Mouse (Mus musculus): ENCODE measurements around the gene Hvcn1. TPM values are rescaled to one million over a fixed set of nuclear protein-coding genes. Genes with fewer than 3 reads are reported as not detected.

Gene Hvcn1
- polyA plus RNA-seq, 1 experiment from 2014 or later = 1.9 TPM

- no peaks in the 10 kb centered on the region for H3K27me3 ChIP-seq (replicated peaks)
- no peaks in the 10 kb centered on the region for H3K9me3 ChIP-seq
- H3K27ac ChIP-seq = no peak overlapping the region
- H3K36me3 ChIP-seq (replicated peaks) = no peaks in the 10 kb centered on the region
- H3K4me2 ChIP-seq = no peak overlapping the region
- no peak overlapping the region for H3K9ac ChIP-seq
- no peak for ATAC-seq (replicated peaks)
- H3K4me1 ChIP-seq = peaks cover 11% of the 10 kb centered on the region
- no peak overlapping the region for H3K4me3 ChIP-seq
- WGBS = 40% methylated on average over 19 of the region's 19 CpGs
Observed at GRCm38 (mm10) chr5:122280827-122281462, 74.3 kb downstream of the Hvcn1 start.

GRCm38 (mm10) chr5:122283828-122284182 is 77.2 kb downstream of the Hvcn1 start:
- no peaks in the 10 kb centered on the region for H3K9me3 ChIP-seq
- 27% methylated on average over 2 of the region's 2 CpGs for whole genome bisulfite sequencing
- H3K27me3 ChIP-seq (replicated peaks) = no peaks in the 10 kb centered on the region
- H3K27ac ChIP-seq = no peak overlapping the region
- peak overlapping the region; percentile 94 for H3K4me3 ChIP-seq
- H3K9ac ChIP-seq = no peak overlapping the region
- H3K36me3 ChIP-seq (replicated peaks) = no peaks in the 10 kb centered on the region
- no peak for ATAC-seq (replicated peaks)
- H3K4me2 ChIP-seq = no peak overlapping the region
- H3K4me1 ChIP-seq = peaks cover 28% of the 10 kb centered on the region

- H3K9ac ChIP-seq = peak within 1 kb of the TSS; percentile 85
- under 1% methylated on average over 101 of the region's 114 CpGs for WGBS
- H3K4me2 ChIP-seq = peak within 1 kb of the TSS; percentile 96
- no peaks in the 10 kb centered on the region for H3K36me3 ChIP-seq (replicated peaks)
- peak within 1 kb of the TSS; percentile 94 for H3K4me3 ChIP-seq
- peak within 1 kb of the TSS; percentile 92 for H3K27ac ChIP-seq
- no peaks in the 10 kb centered on the region for H3K9me3 ChIP-seq
- ATAC-seq (replicated peaks) = peak; percentile 97
- peaks cover 28% of the 10 kb centered on the region for H3K4me1 ChIP-seq
- no peaks in the 10 kb centered on the region for H3K27me3 ChIP-seq (replicated peaks)
Observed at GRCm38 (mm10) chr5:122284183-122285028, 77.8 kb downstream of the Hvcn1 start, which contains the start of gene Pptc7. Gene Pptc7 (plus strand): TSS chr5:122284365.

- Histone ChIP-seq H3K36me3 (replicated peaks) (no peaks in the 10 kb centered on the region), H3K4me1 (peaks cover 28% of the 10 kb centered on the region), H3K4me3 (peak overlapping the region; percentile 94), H3K9me3 (no peaks in the 10 kb centered on the region), H3K27ac (peak overlapping the region; percentile 92), H3K27me3 (replicated peaks) (no peaks in the 10 kb centered on the region), H3K9ac (peak overlapping the region; percentile 85), H3K4me2 (peak overlapping the region; percentile 96)
- 1% methylated on average over 34 of the region's 34 CpGs for WGBS
- no peak; the same call in 1 of the 2 replicates for ATAC-seq (replicated peaks)
Observed at GRCm38 (mm10) chr5:122285029-122285766, 78.6 kb downstream of the Hvcn1 start.

- Histone ChIP-seq H3K27ac (no peak overlapping the region), H3K4me2 (peak overlapping the region; percentile 96), H3K9me3 (no peaks in the 10 kb centered on the region), H3K9ac (peak overlapping the region; percentile 85; the same call in 1 of the 2 replicates), H3K36me3 (replicated peaks) (no peaks in the 10 kb centered on the region), H3K4me3 (peak overlapping the region; percentile 94), H3K4me1 (peaks cover 28% of the 10 kb centered on the region), H3K27me3 (replicated peaks) (no peaks in the 10 kb centered on the region)
- ATAC-seq (replicated peaks) = no peak
- 57% methylated on average over 7 of the region's 7 CpGs for WGBS
Observed at GRCm38 (mm10) chr5:122285767-122286150, 79.2 kb downstream of the Hvcn1 start.

GRCm38 (mm10) chr5:122286191-122286590 is 79.6 kb downstream of the Hvcn1 start:
- no peak overlapping the region for H3K9ac ChIP-seq
- no peak overlapping the region for H3K4me3 ChIP-seq
- H3K27ac ChIP-seq = no peak overlapping the region
- H3K4me2 ChIP-seq = peak overlapping the region; percentile 96
- 86% methylated on average over 10 of the region's 10 CpGs for WGBS
- no peaks in the 10 kb centered on the region for H3K36me3 ChIP-seq (replicated peaks)
- H3K4me1 ChIP-seq = peaks cover 28% of the 10 kb centered on the region
- no peak for ATAC-seq (replicated peaks)
- no peaks in the 10 kb centered on the region for H3K9me3 ChIP-seq
- H3K27me3 ChIP-seq (replicated peaks) = no peaks in the 10 kb centered on the region

- H3K4me2 ChIP-seq = no peak overlapping the region
- no peaks in the 10 kb centered on the region for H3K27me3 ChIP-seq (replicated peaks)
- no peak overlapping the region for H3K9ac ChIP-seq
- H3K36me3 ChIP-seq (replicated peaks) = no peaks in the 10 kb centered on the region
- peaks cover 33% of the 10 kb centered on the region for H3K4me1 ChIP-seq
- no peak for ATAC-seq (replicated peaks)
- WGBS = 92% methylated on average over 4 of the region's 4 CpGs
- H3K4me3 ChIP-seq = no peak overlapping the region
- H3K9me3 ChIP-seq = no peaks in the 10 kb centered on the region
- no peak overlapping the region for H3K27ac ChIP-seq
Observed at GRCm38 (mm10) chr5:122287026-122287425, 80.4 kb downstream of the Hvcn1 start.

GRCm38 (mm10) chr5:122288147-122288811 is 81.7 kb downstream of the Hvcn1 start:
- Histone ChIP-seq H3K4me2 (no peak overlapping the region), H3K27me3 (replicated peaks) (no peaks in the 10 kb centered on the region), H3K27ac (no peak overlapping the region), H3K4me3 (no peak overlapping the region), H3K4me1 (peaks cover 38% of the 10 kb centered on the region), H3K9me3 (no peaks in the 10 kb centered on the region), H3K36me3 (replicated peaks) (no peaks in the 10 kb centered on the region), H3K9ac (no peak overlapping the region)
- no peak for ATAC-seq (replicated peaks)
- 94% methylated on average over 4 of the region's 4 CpGs for whole genome bisulfite sequencing

- 60% methylated on average over 6 of the region's 6 CpGs for WGBS
- H3K9ac ChIP-seq = no peak overlapping the region
- no peak overlapping the region for H3K27ac ChIP-seq
- H3K4me1 ChIP-seq = peaks cover 47% of the 10 kb centered on the region
- H3K4me3 ChIP-seq = no peak overlapping the region
- H3K36me3 ChIP-seq (replicated peaks) = no peaks in the 10 kb centered on the region
- ATAC-seq (replicated peaks) = no peak
- H3K27me3 ChIP-seq (replicated peaks) = no peaks in the 10 kb centered on the region
- no peak overlapping the region for H3K4me2 ChIP-seq
- H3K9me3 ChIP-seq = no peaks in the 10 kb centered on the region
Observed at GRCm38 (mm10) chr5:122291149-122291548, 84.5 kb downstream of the Hvcn1 start.

Measured in midbrain, embryonic 15.5 days (tissue).